Mouse (Mus musculus) small intestine, adult 2 months (tissue): ENCODE measurements around the gene Olfr768.
"Not testable (repeated sequence)": the region's sequence is repeated elsewhere in the genome, so short reads cannot be mapped to it uniquely, and the experiment has no call there.

Experiments
- CTCF ChIP-seq: fragments of 200-500 bp; IDR thresholded peaks from 2 replicates; pipeline ENCODE4 v1.5.1; 2012; ENCODE audit warnings: low read depth, mild to moderate bottlenecking, control low read depth, inconsistent platforms, low read length, moderate library complexity, mixed read lengths; ENCODE audit not compliant: insufficient replicate concordance, insufficient read length; ENCODE audit errors: extremely low read depth
- POLR2A ChIP-seq: fragments of 200-500 bp; IDR thresholded peaks from 2 replicates; pipeline ENCODE4 v1.6.1; 2012; ENCODE audit warnings: low read depth, mild to moderate bottlenecking, control low read depth, inconsistent platforms, low read length, moderate library complexity

GRCm38 (mm10) chr10:129049898-129050297 is 49.3 kb downstream of the Olfr768 start, which contains the start of gene Olfr765:
- not testable (repeated sequence) for TF ChIP-seq POLR2A, CTCF
